Mouse (Mus musculus) cerebellum, adult 2 months (tissue): ENCODE results near the gene Fuk. TPM values are rescaled to one million over a fixed set of nuclear protein-coding genes. Genes with fewer than 3 reads are reported as not detected.
"Not testable (repeated sequence)": the region's sequence is repeated elsewhere in the genome, so short reads cannot be mapped to it uniquely, and the experiment has no call there.

ENCODE experiments used
- DNase-seq, 2 experiments: peaks; one replicate each; pipeline ENCODE4 v3.0.0; 2021
- H3K27ac ChIP-seq: fragments of 200-500 bp; 2 replicates; pipeline ENCODE4 v1.5.1; 2012; ENCODE audit warnings: low read length, control low read depth, inconsistent platforms; ENCODE audit not compliant: insufficient read depth
- H3K27me3 ChIP-seq: fragments of 200-500 bp; 2 replicates; pipeline ENCODE4 v1.6.1; 2012; ENCODE audit warnings: inconsistent platforms, mild to moderate bottlenecking, low read length, moderate library complexity; ENCODE audit not compliant: control insufficient read depth, insufficient read depth
- H3K4me1 ChIP-seq: fragments of 200-500 bp; 2 replicates; pipeline ENCODE4 v1.6.1; 2011; ENCODE audit warnings: low read length; ENCODE audit not compliant: control insufficient read depth, insufficient read depth
- H3K4me3 ChIP-seq: fragments of 200-500 bp; replicated peaks from 2 replicates; pipeline ENCODE3; 2011; ENCODE audit warnings: mild to moderate bottlenecking, low read depth, low read length, control low read depth; ENCODE audit not compliant: insufficient read depth
- CTCF ChIP-seq: fragments of 200-500 bp; IDR thresholded peaks from 2 replicates; pipeline ENCODE4 v1.5.1; 2011; ENCODE audit warnings: low read depth, mild to moderate bottlenecking, control low read depth, low read length, moderate library complexity, borderline replicate concordance; ENCODE audit not compliant: insufficient read depth
- POLR2A ChIP-seq: fragments of 200-500 bp; IDR thresholded peaks from 2 replicates; pipeline ENCODE4 v1.6.1; 2011; ENCODE audit warnings: low read length, control low read depth, borderline replicate concordance; ENCODE audit not compliant: insufficient read depth
- WGBS: fragments of 180-500 bp; shearing (Covaris S2); methylation state at CpG from one replicate; pipeline ENCODE4 v1.1.7; 2018; 5-methylcytosine and 5-hydroxymethylcytosine counted together
- polyA plus RNA-seq: library from polyadenylated mRNA; depleted of rRNA; stranded (reverse); fragments of >200 nt; gene quantifications from 2 replicates; pipeline ENCODE4 v1.2.3, GENCODE M21; 2012

The Fuk gene
- polyA plus RNA-seq, 1 experiment = 27.1 TPM

DNA sequence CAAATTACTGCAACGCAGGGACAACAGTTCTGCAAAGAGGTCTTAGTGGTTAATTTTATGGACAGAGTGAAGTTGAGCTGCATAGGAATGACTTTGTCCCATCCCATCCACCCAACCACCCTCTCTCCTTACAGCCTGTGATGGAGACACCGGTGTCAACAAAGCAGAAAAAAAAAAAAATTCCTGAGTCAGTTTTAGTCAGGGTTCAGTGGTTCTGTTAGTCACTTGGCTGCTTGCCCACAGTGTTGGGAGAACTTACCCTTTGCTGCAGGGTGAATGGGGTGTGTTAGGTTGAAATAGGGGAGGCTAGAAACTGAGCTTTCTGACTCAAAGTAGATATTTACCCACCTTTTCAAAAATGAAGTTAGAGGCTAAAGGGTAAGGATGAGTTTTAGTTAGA, 15.1 kb upstream of the Fuk start:
- Histone ChIP-seq H3K27me3 (no peaks in the 10 kb centered on the region), H3K4me1 (peaks cover 7% of the 10 kb centered on the region; the same call in 1 of the 2 replicates), H3K4me3 (no peak overlapping the region), H3K27ac (no peak overlapping the region)
- 41% methylated on average over 2 of the region's 2 CpGs for WGBS
- DNase-seq = peak in 1 of 2 experiments; percentile 55
- TF ChIP-seq POLR2A (no peak), CTCF (no peak)

DNA sequence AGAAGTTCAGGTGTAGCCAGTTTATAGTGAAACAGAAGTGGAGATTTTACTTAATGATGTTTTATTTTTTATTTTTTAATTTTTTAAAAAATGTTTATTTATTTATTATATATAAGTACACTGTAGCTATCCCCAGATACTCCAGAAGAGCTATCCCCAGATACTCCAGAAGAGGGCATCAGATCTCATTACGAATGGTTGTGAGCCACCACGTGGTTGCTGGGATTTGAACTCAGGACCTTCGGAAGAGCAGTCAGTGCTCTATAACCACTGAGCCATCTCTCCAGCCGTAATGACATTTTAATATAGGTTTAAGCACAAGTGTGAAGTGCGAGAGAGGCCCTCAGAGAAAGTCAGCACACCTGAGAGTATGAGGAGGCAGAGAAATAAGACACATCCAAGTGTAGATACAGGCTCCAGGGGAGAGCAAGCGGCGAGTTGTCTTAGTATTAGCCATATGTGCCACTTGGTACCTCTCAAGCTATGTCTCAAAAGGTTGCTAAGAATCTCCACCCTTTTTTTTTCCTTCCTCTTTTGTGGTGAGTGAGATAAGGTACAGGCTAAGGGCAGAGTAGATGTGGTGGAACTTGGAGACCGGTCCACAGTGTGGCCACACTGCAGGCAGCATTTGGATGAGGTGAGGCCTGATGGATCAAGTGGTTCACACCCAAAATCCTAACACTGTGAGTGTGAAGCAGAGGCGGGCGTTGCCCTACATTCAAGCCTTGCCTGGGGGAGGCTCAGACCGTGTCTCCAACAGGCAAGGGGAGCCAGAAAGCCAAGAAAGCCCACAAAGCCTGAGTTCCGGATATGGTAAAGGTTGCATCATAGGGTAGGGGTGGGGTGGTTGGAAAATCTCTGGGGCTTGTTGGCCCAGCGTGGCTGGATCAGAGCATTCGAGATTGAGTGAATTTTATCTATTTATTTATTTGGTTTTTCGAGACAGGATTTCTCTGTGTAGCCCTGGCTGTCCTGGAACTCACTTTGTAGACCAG, 9.6 kb upstream of the Fuk start:
- TF ChIP-seq CTCF = no peak
- H3K27ac ChIP-seq = no peak overlapping the region
- H3K27me3 ChIP-seq = no peaks in the 10 kb centered on the region
- DNase-seq = no peak
- 90% methylated on average over 15 of the region's 15 CpGs for WGBS
- H3K4me3 ChIP-seq = no peak overlapping the region
- no peaks in the 10 kb centered on the region for H3K4me1 ChIP-seq

DNA sequence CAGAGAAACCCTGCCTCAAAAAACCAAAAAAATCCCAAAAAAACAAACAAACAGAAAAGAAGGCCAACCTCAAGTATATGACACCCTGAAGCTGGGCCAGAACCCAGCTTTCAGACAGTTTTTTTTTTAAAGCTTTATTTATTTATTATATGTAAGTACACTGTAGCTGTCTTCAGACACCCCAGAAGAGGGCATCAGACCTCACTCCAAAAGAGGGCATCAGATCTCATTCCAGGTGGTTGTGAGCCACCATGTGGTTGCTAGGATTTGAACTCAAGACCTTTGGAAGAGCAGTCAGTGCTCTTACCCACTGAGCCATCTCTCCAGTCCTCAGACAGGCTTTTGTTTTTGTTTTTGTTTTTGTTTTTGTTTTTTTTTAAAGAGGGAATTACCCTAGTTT, 7.6 kb upstream of the Fuk start:
- not testable (repeated sequence) for H3K4me3 ChIP-seq, H3K4me1 ChIP-seq, H3K27ac ChIP-seq, H3K27me3 ChIP-seq, DNase-seq

DNA sequence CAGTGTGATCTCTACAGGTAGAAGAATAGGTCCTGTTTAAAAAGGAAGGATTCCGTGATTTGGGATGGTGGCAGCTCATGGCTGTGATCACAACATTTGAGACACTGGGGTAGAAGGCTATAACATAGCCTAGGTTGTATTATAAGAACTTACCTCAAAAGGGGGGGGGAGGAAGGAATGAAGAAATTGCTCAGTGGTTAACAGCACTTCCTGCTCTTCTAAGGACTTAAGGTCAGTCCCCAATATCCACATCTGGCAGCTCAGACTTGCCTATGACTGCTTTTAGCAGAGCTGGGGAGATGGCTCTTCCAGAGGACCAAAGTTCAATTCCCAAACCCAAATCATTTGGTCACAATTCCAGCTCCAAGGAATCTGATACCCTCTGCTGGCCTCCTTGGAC, 4.4 kb upstream of the Fuk start:
- Histone ChIP-seq H3K4me3 (no peak overlapping the region), H3K4me1 (no peaks in the 10 kb centered on the region), H3K27ac (no peak overlapping the region), H3K27me3 (no peaks in the 10 kb centered on the region)
- 100% methylated on average over 1 of the region's 1 CpGs for WGBS
- TF ChIP-seq POLR2A (no peak), CTCF (no peak)
- no peak for DNase-seq

DNA sequence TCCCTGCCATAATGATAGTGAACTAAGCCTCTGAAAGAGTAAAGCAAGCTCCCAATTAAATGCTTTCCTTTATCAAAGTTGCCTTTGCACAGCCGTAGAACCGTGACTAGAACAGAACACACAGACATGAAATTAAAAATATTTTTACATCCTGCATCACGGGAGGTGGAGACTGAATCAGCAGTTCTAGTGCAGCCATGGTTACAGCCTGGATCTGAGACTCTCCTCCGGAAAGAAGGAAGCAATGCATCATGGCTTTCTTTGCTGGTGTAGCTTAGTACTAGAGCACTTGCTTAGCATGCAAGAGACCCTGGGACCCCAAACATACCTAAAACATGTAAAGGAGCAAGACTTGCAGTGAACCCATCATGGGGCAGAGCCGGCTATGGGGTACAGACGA, 3.1 kb upstream of the Fuk start:
- Histone ChIP-seq H3K4me1 (no peaks in the 10 kb centered on the region), H3K27me3 (no peaks in the 10 kb centered on the region), H3K27ac (no peak overlapping the region), H3K4me3 (no peak overlapping the region)
- TF ChIP-seq CTCF (no peak), POLR2A (no peak)
- no peak for DNase-seq
- 86% methylated on average over 6 of the region's 6 CpGs for WGBS

DNA sequence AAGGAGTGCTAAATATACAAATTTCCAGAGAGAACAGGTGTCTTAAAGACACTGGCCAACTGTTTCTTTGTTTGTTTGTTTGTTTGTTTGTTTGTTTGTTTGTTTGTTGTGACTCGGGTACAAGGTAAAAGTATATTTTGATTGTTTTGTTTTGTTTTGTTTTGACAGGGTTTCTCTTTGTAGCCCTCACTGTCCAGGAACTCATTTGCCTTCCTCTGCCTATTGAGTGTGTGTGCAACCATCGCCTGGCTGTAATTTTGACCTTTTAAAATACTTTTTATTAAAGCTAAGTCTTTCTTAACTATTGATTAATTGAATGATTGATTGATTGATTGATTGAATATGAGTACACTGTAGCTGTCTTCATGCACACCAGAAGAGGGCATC, 284 bp upstream of the Fuk start:
- Histone ChIP-seq H3K4me3 (peak overlapping the region; percentile 98), H3K27ac (no peak overlapping the region), H3K27me3 (no peaks in the 10 kb centered on the region), H3K4me1 (no peaks in the 10 kb centered on the region)
- 55% methylated on average over 2 of the region's 2 CpGs for WGBS
- DNase-seq = no peak
- TF ChIP-seq POLR2A (no peak), CTCF (no peak)

DNA sequence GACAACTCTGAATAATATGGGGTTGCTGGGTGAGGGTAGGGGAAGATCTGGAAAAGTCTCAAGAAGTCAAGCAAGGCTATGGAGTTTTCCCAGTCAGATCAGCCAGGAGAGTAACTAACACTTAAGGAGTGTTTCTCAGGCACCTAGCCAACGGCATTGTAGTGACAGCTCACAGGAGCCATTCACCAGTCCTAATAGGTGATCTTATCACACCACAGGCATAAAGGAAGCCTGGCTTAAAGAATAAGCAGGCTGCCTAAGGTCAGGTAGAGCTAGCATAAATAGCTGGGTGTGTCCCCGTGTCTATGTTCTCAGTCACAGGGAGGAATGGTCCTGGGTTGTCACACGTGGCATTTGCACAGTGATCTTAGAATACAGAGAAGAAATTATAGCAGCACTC, 1.2 kb downstream of the Fuk start:
- no peak for DNase-seq
- TF ChIP-seq POLR2A (no peak), CTCF (no peak)
- no peaks in the 10 kb centered on the region for H3K27me3 ChIP-seq
- 80% methylated on average over 3 of the region's 3 CpGs for WGBS
- no peaks in the 10 kb centered on the region for H3K4me1 ChIP-seq
- no peak overlapping the region for H3K4me3 ChIP-seq
- no peak overlapping the region for H3K27ac ChIP-seq

DNA sequence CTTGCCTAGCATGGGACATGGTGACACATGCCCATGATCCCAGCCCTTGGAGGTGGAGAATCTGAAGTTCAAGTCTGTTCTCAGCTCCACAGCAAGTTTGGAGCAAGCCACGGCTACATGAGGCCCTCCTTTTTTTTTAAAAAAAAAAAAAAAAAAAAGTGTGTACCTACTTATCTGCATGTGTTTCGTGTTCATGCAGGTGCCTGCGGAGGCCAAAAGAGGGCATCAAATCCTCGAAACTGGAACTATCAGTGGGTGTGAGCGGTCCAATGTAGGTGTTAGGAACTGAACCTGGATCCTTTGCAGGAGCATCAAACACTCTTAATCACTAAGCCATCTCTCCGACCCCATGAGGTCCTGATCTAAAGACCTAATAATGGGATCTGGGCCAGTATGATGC, 4.8 kb downstream of the Fuk start:
- DNase-seq = no peak
- Histone ChIP-seq H3K4me1 (peaks cover 9% of the 10 kb centered on the region), H3K27ac (no peak overlapping the region), H3K4me3 (no peak overlapping the region), H3K27me3 (no peaks in the 10 kb centered on the region)
- TF ChIP-seq POLR2A (no peak), CTCF (0 out of 2 replicates have a peak, but pooled peaks have one; percentile 9)
- WGBS = 89% methylated on average over 6 of the region's 6 CpGs

DNA sequence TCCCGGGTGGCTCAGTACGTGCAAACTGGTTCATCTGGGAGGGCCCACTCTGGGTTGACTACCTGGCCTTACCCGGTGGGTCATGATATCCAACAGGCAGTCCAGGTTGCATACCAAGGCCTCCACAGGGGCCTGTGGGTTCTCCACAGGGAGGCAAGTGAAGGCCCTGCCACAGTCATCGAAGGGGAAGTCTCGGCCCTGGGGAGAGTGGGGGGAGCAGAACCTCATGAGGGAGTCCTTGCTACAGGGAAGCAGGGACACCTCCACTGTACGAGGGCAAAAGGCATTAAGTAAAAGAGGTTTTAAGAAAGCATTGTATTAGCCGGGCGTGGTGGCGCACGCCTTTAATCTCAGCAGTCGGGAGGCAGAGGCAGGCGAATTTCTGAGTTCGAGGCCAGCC, 6.5 kb downstream of the Fuk start:
- no peak for DNase-seq
- Histone ChIP-seq H3K4me1 (peaks cover 12% of the 10 kb centered on the region), H3K27ac (no peak overlapping the region), H3K27me3 (no peaks in the 10 kb centered on the region), H3K4me3 (no peak overlapping the region)
- WGBS = 94% methylated on average over 13 of the region's 13 CpGs
- TF ChIP-seq CTCF (no peak), POLR2A (no peak)
